Mouse (Mus musculus): ENCODE results near the gene Prex1. TPM values are rescaled to one million over a fixed set of nuclear protein-coding genes. Genes with fewer than 3 reads are reported as not detected.

Prex1 gene
- polyA plus RNA-seq, 1 experiment = 38.8 TPM

- TF ChIP-seq CTCF (IDR thresholded peaks at IDR 0.05; ENCODE audit: control insufficient read depth, insufficient read depth, low read length) (no peak), POLR2A (IDR thresholded peaks at IDR 0.05; ENCODE audit: borderline replicate concordance, control insufficient read depth, low read depth, low read length) (no peak)
- WGBS = 70% methylated on average over 6 of the region's 6 CpGs
- no peak overlapping the region for H3K27ac ChIP-seq (ENCODE audit: control insufficient read depth, insufficient read depth, low read depth, low read length, poor library complexity)
Observed at GRCm38 (mm10) chr2:166730567-166730915, 16.9 kb upstream of the Prex1 start.

GRCm38 (mm10) chr2:166729656-166730566 is 16.3 kb upstream of the Prex1 start:
- Histone ChIP-seq H3K4me3 (replicated peaks; ENCODE audit: control insufficient read depth, low read depth, low read length) (no peak overlapping the region), H3K27ac (ENCODE audit: control insufficient read depth, insufficient read depth, low read depth, low read length, poor library complexity) (no peak overlapping the region), H3K4me1 (ENCODE audit: control insufficient read depth, insufficient read depth, low read length) (peaks cover 2% of the 10 kb centered on the region; the same call in 1 of the 2 replicates)
- TF ChIP-seq CTCF (IDR thresholded peaks at IDR 0.05; ENCODE audit: control insufficient read depth, insufficient read depth, low read length) = no peak
- no peak for TF ChIP-seq POLR2A (IDR thresholded peaks at IDR 0.05; ENCODE audit: borderline replicate concordance, control insufficient read depth, low read depth, low read length)
- WGBS = 25% methylated on average over 19 of the region's 19 CpGs

More at GRCm38 (mm10) chr2:166730567-166730915, 16.9 kb upstream of the Prex1 start:
- Histone ChIP-seq H3K4me3 (replicated peaks; ENCODE audit: control insufficient read depth, low read depth, low read length) (no peak overlapping the region), H3K4me1 (ENCODE audit: control insufficient read depth, insufficient read depth, low read length) (peaks cover 2% of the 10 kb centered on the region; the same call in 1 of the 2 replicates)

- peaks cover 2% of the 10 kb centered on the region; the same call in 1 of the 2 replicates for H3K4me1 ChIP-seq (ENCODE audit: control insufficient read depth, insufficient read depth, low read length)
- no peak for TF ChIP-seq POLR2A (IDR thresholded peaks at IDR 0.05; ENCODE audit: borderline replicate concordance, control insufficient read depth, low read depth, low read length)
- no peak for TF ChIP-seq CTCF (IDR thresholded peaks at IDR 0.05; ENCODE audit: control insufficient read depth, insufficient read depth, low read length)
- no peak overlapping the region for H3K27ac ChIP-seq (ENCODE audit: control insufficient read depth, insufficient read depth, low read depth, low read length, poor library complexity)
- H3K4me3 ChIP-seq (replicated peaks; ENCODE audit: control insufficient read depth, low read depth, low read length) = no peak overlapping the region
- 58% methylated on average over 3 of the region's 3 CpGs for WGBS
Observed at GRCm38 (mm10) chr2:166729045-166729444, 15.4 kb upstream of the Prex1 start.

GRCm38 (mm10) chr2:166728261-166728680 is 14.6 kb upstream of the Prex1 start:
- H3K27ac ChIP-seq (ENCODE audit: control insufficient read depth, insufficient read depth, low read depth, low read length, poor library complexity) = no peak overlapping the region
- 65% methylated on average over 3 of the region's 3 CpGs for WGBS
- no peak for TF ChIP-seq POLR2A (IDR thresholded peaks at IDR 0.05; ENCODE audit: borderline replicate concordance, control insufficient read depth, low read depth, low read length)
- TF ChIP-seq CTCF (IDR thresholded peaks at IDR 0.05; ENCODE audit: control insufficient read depth, insufficient read depth, low read length) = no peak
- peaks cover 2% of the 10 kb centered on the region; the same call in 1 of the 2 replicates for H3K4me1 ChIP-seq (ENCODE audit: control insufficient read depth, insufficient read depth, low read length)
- H3K4me3 ChIP-seq (replicated peaks; ENCODE audit: control insufficient read depth, low read depth, low read length) = no peak overlapping the region

- WGBS = 83% methylated on average over 10 of the region's 10 CpGs
- peaks cover 2% of the 10 kb centered on the region; the same call in 1 of the 2 replicates for H3K4me1 ChIP-seq (ENCODE audit: control insufficient read depth, insufficient read depth, low read length)
- H3K4me3 ChIP-seq (replicated peaks; ENCODE audit: control insufficient read depth, low read depth, low read length) = no peak overlapping the region
- H3K27ac ChIP-seq (ENCODE audit: control insufficient read depth, insufficient read depth, low read depth, low read length, poor library complexity) = no peak overlapping the region
- TF ChIP-seq CTCF (IDR thresholded peaks at IDR 0.05; ENCODE audit: control insufficient read depth, insufficient read depth, low read length) (no peak), POLR2A (IDR thresholded peaks at IDR 0.05; ENCODE audit: borderline replicate concordance, control insufficient read depth, low read depth, low read length) (no peak)
Observed at GRCm38 (mm10) chr2:166727790-166728189, 14.2 kb upstream of the Prex1 start.

GRCm38 (mm10) chr2:166726891-166727290 is 13.3 kb upstream of the Prex1 start:
- no peak overlapping the region for H3K4me3 ChIP-seq (replicated peaks; ENCODE audit: control insufficient read depth, low read depth, low read length)
- TF ChIP-seq POLR2A (IDR thresholded peaks at IDR 0.05; ENCODE audit: borderline replicate concordance, control insufficient read depth, low read depth, low read length) = no peak
- TF ChIP-seq CTCF (IDR thresholded peaks at IDR 0.05; ENCODE audit: control insufficient read depth, insufficient read depth, low read length) = no peak
- H3K4me1 ChIP-seq (ENCODE audit: control insufficient read depth, insufficient read depth, low read length) = peaks cover 2% of the 10 kb centered on the region; the same call in 1 of the 2 replicates
- no peak overlapping the region for H3K27ac ChIP-seq (ENCODE audit: control insufficient read depth, insufficient read depth, low read depth, low read length, poor library complexity)
- 80% methylated on average over 6 of the region's 6 CpGs for WGBS

GRCm38 (mm10) chr2:166720416-166720815 is 6.8 kb upstream of the Prex1 start:
- 65% methylated on average over 3 of the region's 3 CpGs for WGBS
- Histone ChIP-seq H3K4me3 (replicated peaks; ENCODE audit: control insufficient read depth, low read depth, low read length) (no peak overlapping the region), H3K4me1 (ENCODE audit: control insufficient read depth, insufficient read depth, low read length) (peaks cover 2% of the 10 kb centered on the region; the same call in 1 of the 2 replicates), H3K27ac (ENCODE audit: control insufficient read depth, insufficient read depth, low read depth, low read length, poor library complexity) (no peak overlapping the region)
- TF ChIP-seq POLR2A (IDR thresholded peaks at IDR 0.05; ENCODE audit: borderline replicate concordance, control insufficient read depth, low read depth, low read length) (no peak), CTCF (IDR thresholded peaks at IDR 0.05; ENCODE audit: control insufficient read depth, insufficient read depth, low read length) (no peak)

- TF ChIP-seq POLR2A (IDR thresholded peaks at IDR 0.05; ENCODE audit: borderline replicate concordance, control insufficient read depth, low read depth, low read length) (no peak), CTCF (IDR thresholded peaks at IDR 0.05; ENCODE audit: control insufficient read depth, insufficient read depth, low read length) (no peak)
- Histone ChIP-seq H3K4me3 (replicated peaks; ENCODE audit: control insufficient read depth, low read depth, low read length) (no peak overlapping the region), H3K27ac (ENCODE audit: control insufficient read depth, insufficient read depth, low read depth, low read length, poor library complexity) (no peak overlapping the region), H3K4me1 (ENCODE audit: control insufficient read depth, insufficient read depth, low read length) (peaks cover 2% of the 10 kb centered on the region; the same call in 1 of the 2 replicates)
- WGBS = 70% methylated on average over 2 of the region's 2 CpGs
Observed at GRCm38 (mm10) chr2:166719930-166720305, 6.3 kb upstream of the Prex1 start.

Measured in bone marrow, adult 2 months (tissue).